Mouse (Mus musculus): ENCODE data around the gene Mpp2.

- no peak for TF ChIP-seq CTCF (IDR thresholded peaks at IDR 0.05; ENCODE audit: insufficient read depth, low read length)
- TF ChIP-seq POLR2A (IDR thresholded peaks at IDR 0.05; ENCODE audit: borderline replicate concordance, extremely low read depth, low read depth, low read length) = no peak
Observed at GRCm38 (mm10) chr11:102084159-102084558, 4.2 kb downstream of the Mpp2 start.
